Mouse (Mus musculus) CD8-positive naive resting alpha-beta T cell, adult 2 months (primary cell): ENCODE results near the gene Aasdh.

Source experiments
- DNase-seq, 2 experiments: peaks; one replicate each; pipeline ENCODE4 v3.0.0; 2022; ENCODE audit warnings: low read depth in 2 of 2, low spot score in 2 of 2

Gene Aasdh

DNA sequence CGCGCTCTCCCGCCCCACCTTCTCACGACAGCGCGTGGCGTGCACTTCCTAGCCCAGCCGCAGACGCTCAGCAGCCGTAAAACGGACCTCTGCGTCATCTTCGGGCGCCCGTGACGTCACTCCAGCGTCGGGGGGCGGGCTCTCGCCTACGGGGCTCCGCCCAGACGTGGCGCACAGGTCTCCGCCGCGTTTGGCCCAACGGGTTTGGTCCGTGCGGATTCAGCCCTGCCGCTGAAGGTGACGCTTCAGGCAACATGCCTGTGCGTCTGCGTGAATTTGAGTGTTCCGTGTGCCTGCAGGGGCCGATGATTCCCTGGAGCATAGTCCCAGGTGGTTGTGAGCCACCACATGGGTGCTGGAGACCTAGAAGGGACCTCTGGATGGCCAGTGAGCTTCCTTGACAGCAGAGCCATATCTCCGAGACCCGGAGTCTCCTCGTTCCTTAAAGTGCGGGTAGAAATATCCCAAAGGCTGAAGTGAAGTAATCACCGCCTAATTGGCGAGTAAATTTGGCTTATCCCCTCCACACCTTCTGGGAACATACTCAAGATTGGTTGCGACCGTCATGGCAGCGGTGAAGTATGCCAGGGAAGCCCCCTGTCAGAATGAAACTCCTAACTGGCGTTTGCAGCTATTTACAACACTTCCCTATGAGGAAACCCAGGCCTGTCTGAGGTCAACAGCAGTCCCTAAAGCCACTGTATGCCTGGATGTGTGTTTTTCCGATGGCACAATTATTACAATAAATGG, at the start of gene Aasdh:
Gene Aasdh, minus strand, starts transcription at position 110 of the 750 bp plus-strand sequence.
- peak; percentile 95 to 97 for DNase-seq

DNA sequence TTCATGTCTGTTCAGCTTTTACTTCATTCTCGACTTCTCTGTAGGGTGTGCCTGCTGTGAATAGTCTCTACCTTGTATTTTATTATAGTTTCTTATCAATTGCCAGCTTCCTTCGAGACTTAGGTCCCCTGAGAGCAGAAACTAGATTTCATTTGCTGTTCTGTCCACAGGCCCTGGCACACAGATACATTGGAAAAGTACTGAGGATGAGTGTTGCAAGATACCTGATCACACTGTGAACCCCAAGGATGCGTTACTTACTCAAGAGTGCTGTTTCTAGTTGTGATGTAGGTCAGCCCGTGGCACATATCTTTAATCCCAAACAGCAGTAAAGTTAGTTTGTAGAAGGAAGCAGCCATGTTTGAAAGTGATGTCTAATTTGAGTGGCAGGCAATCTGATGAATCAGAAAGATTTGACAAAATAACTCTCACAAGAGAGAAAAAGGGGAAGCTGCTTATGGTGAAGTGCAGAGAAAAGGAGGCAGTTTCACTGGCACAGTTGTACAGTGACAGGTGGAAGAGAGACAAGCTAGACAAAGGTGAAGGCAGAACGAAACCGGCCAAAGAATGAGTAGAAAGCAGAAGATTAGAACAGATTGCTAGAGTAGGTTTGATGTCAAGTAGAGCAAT, 49.1 kb upstream of the Aasdh start:
- no peak for DNase-seq

DNA sequence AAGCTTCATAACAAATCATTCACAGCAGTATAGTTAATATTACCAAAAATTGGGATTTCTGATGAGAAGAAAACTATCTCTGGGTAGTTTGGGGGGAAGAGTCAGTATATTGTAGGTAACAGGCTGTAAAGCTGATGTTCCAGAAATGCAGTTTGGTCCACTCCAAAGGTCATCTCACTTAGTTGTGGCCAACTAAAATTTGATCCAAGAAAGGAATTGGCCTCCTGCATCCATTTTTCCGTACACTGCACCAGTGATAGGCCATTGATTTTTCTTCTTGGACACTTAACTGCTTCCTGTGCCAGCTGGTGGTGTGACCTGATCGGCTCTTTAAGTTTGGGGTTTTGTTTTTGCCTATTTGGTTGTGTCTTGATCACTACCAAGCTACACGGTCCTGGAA, 48.5 kb upstream of the Aasdh start:
- no peak for DNase-seq

DNA sequence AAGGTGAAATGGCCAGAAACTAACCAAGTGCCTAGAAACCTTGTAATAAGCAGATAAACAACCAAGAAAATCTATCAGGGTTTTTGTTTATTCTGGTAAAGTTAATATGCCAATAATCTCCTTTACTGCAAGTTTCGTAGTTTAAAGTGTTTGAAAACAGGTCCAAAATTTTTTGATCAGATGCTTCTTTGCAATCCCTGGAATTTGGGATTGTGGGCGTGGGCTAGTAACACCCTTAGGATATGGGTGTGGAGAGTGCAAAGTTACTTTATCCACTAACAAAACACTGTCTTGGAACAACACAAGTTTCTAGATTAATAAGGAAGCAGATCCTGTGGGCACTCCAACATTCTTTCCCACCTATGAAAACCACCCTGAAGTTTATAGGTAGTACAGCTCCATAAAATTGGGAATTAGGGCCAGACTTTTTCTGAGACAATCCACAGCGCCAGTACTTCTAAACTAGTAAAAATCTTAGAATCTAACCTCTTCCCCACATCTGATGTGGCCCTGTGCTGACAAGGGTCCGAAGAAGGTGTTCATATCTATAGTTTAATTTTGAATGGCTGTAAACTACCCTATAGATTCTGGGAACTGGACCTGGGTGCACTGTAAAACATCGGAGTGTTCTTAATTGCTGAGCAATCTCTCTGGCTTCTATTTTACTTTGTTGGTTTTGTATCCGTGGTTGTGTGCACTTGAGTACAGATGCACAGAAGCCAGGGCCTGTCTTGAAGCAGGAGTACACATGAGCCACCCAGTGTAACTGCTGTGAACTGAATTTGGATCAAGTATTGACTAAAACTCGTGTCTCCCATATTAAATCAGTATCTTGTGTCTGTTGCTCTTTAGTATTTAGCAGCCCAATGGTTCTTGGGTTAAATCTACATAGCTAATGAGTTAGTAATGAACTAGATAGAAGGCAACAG, 47.1 kb upstream of the Aasdh start:
- no peak for DNase-seq

DNA sequence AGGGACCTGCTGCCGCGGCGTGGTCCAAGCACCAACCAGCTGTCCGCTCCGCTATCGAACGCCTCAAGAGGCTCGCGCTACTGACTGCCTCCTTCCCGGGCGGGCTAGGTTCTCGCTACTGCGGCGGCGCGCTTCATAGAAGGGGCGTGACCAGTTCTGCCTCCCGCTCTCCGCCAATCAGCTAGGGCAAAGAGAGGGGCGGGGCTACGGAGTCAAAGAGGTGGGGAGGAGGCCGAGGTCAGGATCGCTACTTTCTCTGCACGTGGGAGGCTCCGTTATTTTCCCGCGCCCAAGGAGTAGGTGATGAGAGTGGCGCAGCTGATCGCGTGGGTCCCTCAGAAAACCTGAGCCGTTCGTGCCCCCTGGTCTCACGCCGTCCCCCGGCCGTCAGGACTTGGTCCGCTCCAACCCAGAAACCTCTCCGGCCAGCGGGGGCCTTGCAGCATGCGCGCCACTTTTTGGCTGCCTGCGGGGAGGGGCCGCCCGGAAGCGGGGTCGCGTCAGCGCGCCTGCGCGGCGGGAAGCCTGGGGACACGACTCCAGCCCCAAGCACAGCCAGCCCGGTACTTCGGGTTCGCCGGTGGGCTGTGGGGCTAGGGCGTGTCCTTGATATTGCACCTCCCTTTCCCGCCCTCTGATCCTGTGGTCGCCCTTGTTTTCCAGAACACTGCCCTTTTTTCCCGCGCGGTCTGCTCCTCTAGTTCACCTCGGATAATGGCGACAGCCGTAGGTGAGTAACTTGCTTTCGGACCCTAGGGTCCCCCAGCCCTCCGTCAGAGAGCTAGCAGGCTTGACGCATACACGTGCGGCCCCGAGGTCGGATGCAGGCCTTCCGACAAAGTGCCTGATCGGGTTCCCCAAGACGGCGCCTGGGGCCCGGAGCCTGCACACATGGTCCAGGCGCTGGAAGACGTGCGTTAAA, 46.1 kb upstream of the Aasdh start, which contains the start of the genes Paics and Ppat:
Gene Paics, plus strand, starts transcription at position 202 of the 922 bp plus-strand sequence.
Gene Ppat, minus strand, starts transcription at position 473 of the 922 bp plus-strand sequence.
- DNase-seq = peak; percentile 96 to 97

DNA sequence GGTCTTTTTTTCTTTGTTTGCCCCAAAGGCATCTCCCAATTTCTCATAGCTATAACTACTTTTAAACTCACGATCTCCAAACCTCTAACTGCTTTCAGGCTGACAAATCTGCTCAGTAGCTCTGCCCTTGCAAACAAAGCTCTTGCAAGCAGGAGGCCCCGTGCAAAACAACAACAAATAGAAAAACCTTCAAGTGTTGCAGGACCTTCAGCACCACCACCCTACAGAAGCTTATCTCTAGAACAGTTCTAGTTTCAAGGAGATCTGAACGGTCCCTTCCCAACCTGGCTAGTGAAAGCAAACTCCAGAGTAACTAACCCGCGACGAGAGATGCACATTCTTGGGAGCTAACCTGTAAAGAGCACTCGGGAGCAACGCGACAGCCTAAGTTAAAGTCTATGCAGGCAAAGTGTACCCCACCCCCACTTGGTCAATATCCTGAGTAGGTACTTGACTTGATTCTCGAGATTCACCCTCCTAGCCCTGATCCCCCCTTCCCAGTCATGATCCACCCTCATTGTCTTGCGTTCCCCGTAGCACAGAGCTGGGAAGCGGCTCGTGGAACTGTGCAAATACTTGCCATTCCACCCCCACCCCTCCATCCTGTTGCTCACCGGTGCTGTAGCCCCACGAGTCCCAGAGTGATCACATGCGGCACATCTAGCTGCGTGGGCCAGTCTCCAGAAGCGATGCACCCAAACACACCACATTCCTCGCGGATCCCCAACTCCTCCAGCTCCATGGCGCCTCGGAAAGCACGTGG, 45.2 kb upstream of the Aasdh start:
- no peak for DNase-seq

DNA sequence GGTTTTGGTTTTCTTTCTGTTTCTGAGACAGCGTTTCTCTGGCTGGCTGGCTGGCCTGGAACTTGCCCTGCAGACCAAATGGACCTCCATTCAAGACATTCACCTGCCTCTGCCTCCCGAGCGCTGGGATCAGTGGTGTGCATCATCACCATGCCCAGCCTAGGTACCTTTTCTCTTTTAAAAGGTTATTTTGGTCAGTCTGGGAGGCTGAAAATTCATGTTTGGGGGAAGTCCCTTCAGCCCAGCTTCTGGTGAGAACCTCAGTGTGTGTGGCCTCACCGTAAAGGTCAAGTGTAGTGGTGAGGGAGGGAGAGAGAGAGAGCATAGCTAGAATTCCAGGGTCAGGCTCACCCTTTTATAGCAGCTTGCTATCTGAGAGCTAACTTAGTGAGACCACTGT, 42.4 kb upstream of the Aasdh start:
- no peak for DNase-seq

DNA sequence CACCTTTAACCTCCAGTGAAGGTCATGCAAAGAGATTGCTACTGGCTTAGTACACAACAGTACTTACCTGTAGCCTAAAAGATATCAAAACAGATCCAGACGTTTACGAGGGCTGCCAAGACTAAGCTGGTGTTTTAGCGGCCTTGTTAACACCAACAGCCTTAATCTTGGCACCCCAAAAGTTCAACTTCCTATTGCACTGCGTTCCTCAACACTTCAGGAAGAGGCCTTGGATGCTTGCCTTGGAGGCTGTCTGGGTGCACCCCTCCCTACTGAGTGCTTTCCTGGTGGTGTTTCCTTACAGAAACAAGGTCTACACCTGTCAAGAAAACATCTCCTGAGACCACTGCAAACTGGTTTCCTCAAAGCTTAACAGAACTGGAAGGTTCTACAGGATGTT, 41.8 kb upstream of the Aasdh start:
- DNase-seq = no peak

DNA sequence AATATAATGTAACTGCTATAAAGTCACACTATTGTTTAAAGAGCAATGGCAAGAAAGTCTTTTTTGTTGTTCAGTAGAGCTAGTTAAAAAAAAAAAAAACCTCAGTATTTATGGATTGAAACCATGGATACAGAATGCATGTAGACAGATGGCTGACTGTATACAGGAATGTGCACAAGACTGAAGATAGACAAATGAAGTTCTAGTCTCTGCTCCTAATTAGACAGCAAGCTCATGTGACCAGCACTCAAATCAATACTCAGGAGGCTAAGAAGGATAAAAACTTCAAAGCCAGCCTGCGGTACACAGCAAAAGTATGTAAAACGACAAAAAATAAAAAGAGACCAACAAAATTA, 40.3 kb upstream of the Aasdh start:
- no peak for DNase-seq

DNA sequence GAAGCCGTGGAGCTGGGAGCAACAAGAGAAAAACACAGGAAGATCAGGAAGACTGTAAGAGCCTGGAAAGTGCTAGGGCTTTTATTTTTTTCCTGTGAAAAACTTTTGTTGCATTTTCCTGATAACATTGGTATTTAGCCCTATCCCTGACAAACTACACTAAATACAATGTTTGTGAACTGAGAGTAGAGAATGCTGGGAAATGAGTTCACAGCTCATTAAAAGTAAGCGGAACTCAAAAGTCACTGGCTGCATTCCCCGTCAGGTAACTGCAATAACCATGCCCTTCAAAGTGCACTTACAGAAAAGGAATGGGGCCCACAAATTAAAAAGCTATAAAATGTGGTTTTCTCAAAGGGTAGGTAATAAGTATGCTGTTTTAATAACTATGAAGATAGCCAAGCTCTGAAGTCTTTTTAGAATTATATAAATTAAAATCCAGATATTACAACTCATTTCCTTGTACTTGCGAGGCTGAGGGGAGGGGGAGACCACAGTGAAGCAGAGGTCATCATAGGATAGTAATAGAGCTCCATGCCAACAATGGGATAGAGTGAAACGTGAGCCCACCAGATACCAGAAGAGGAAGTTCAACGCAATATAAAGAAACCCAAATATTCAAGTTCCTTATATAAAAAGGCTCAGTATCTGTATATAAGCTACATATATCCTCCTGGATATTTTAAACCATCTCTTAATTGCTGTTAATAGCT, 39.8 kb upstream of the Aasdh start:
- DNase-seq = no peak

DNA sequence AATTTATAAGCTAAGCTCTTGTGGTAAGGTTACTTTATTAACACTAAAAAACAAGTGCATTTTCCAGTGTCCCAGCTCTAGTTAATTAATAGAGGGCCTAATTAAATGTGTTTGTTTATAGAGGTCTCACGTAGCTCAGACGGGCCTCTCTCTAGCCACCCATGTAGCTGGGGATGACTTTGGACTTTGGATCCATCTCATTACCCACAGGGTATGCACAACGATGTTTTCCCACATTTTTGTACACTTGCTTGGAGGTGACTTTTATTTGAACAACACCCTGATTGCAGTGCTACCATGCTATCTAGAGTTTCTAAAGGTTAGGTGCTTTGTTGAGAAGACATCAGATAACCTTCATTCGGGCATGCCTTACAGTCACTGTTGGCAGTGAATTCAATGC, 37.2 kb upstream of the Aasdh start:
- DNase-seq = no peak

DNA sequence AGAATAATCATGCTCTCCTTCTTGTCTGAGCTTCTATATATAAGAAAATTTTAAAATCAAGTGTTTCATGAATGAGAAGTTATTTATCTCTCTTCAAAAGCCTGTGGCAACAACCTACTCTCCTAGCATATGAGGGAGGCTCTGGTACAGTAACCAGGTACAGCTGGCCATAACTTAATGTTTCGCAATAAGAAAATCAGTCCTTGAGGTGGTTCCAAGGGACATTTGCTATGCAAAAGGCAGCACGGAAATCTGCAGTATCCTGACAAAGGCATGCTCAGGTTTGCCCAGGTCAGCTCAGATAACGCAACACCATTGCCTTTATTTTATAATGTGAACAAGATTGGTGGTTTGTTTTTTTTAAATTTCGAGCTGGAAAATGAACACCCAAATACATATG, 36.7 kb upstream of the Aasdh start:
- DNase-seq = no peak

DNA sequence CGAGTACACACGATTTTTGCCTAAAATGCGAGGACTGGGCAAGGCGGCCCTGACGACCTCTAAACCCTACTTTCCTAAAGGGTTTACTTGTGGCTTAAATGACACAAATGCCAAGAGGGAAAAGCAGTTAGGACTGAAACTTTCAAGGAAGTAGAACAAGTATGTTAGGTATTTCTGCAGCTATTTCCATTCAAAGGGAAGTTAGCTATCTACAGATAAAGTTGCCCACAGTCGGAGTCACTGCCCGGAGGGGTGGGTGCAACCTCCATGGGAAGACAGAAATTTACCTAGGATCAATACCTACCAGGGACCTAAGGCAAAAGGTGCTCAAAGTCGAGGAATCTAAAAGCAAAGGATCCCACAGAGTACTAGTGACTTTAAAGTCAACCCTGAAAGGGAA, 34.4 kb upstream of the Aasdh start:
- no peak for DNase-seq

DNA sequence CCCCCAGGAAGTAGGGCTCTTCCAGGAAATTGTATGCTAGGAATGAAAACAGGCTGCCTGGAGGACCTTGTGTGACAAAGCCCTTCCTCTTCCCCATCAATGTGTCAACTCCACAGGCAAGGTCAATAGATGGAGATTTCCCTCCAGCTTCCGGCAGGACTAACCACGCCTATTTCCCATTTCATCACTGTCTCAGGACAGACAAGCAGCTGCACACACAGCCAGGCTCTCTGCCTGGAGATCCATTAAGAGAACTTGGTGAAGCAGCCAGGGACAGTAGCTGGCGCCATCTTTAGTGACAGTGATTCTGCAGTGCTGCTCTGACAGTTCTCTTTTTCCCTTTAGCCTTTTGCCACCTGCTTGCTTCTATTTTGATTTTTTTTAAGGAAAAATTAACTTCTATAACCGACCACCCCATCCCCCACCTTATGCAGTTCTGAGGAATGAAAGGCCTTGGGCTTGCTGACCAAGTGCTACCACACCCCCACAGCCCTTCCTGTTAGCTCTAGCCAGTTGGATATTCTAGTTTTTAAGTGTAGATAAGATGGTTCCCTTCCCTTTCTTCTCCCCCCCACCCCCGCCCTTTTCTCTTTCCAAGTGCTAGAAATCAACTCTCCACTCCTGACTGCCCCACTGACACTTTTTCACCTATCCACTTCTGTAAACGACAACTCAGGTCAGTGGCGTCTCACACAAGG, 24.0 kb upstream of the Aasdh start:
- DNase-seq = no peak

DNA sequence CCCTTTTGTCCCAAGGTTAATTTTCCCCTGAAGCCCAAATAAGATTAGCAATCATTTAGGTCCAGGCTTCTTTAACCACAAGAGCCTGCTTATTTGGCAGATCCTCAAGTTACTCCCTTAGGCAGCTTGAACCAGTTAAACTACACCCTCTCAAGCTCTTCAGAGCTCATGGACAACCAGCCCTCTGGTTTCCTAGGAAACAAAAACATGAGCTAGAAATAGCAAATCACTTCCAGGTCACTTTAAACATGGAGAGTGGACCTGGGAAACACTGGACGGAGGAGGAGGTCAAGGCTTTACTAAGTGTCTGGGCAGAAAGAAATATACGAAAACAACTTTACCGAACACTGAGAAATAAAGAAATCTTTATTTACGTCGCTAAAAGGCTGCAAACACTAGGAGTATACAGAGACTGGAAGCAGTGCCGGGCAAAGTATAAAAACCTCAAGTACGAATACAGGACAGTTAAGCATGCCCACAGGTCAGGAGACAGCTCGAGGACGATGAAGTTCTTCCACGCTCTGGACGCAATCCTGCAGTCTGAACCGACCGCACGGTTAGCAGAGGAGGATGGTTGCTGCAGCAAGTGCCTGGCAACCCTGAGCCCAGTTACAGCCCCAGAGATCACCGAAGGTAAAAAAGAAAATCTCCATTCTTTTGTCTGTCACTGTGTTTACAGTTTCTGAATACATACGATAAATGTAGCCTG, 23.0 kb upstream of the Aasdh start:
- DNase-seq = no peak

DNA sequence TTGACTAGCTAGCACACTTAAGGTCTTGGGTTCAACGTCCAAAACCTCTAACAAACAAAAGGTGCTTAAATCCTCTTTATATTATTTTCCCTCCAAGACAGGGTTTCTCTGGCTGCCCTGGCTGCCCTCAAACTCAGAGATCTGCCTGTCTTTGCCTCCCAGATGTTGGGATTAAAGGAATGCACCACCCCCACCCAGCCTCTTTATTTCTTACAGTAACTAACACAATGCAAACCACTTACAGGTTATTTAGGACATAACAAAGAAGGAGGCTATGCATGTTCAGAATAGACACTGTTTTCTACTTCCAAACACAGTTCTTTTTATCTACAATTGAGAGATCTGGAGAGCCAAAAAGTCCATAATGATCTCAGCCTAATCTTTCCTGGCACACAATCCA, 19.0 kb upstream of the Aasdh start:
- DNase-seq = no peak

DNA sequence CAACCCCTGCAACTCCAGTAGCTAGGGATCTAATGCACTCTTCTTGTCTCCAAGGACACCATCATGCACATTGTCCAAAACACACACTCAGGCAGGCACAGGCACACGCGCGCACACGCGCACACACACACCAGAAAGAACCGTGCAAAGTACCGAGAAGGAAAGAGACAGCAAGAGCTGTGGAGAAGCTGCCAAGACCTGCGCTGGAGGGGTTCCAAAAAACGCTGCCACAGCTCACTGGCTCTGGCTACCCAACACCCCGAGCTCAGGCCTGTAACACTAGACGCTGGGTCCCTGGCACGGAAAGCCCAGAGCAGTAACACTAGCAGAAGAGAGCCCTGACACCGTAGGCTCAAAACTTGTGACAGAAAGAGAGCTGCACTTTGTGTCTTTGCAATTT, 18.1 kb upstream of the Aasdh start:
- no peak for DNase-seq

DNA sequence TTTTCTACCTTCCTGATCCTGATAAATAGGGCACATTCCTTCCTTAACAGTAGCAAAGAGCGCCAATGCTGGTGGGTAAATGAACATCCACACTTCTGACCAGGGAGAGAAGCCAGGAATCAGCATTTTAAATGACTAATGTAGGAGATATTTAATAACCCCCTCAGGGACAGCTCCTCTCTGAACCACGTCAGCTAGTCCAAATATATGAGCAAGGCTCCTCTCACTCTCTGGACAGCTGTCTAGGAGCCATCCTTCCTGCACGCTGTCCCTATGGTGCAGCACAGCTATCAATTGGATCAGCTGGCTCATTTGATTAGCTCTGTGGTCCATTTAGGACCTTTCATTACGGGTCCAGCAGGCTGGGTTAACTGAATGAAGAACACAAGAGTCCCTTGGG, 17.5 kb upstream of the Aasdh start:
- no peak for DNase-seq
